Mouse (Mus musculus) kidney, embryonic 16.5 days (tissue): ENCODE measurements at regions not wholly inside any gene's neighbourhood (a gene's known extent, or its start where the extent isn't known, plus 50 kb on each side); places are given as distances from the start of the nearest gene placed in this dataset.
A peak's percentile ranks its signal among the peaks of the same experiment; 100 is the strongest.
"Not testable (repeated sequence)": the region's sequence is repeated elsewhere in the genome, so short reads cannot be mapped to it uniquely, and the experiment has no call there.

ENCODE experiments used
- ATAC-seq: fragments of 200-750 bp; cut with Nextera tagmentation; 2 replicates; pipeline ENCODE4 v1.8.0; 2017; ENCODE audit warnings: moderate TSS enrichment; ENCODE audit not compliant: low FRiP score, low TSS enrichment
- H3K27ac ChIP-seq: fragments of 300-500 bp; sonication (generic); 2 replicates; pipeline ENCODE4 v1.5.1; 2014; ENCODE audit warnings: low read length
- H3K27me3 ChIP-seq: fragments of 300-500 bp; sonication (generic); 2 replicates; pipeline ENCODE4 v1.6.1; 2014; ENCODE audit warnings: low read length, control low read depth, mixed read lengths; ENCODE audit not compliant: insufficient read depth
- H3K36me3 ChIP-seq: fragments of 300-500 bp; sonication (generic); 2 replicates; pipeline ENCODE4 v1.6.1; 2014; ENCODE audit warnings: low read length, control low read depth, mixed read lengths; ENCODE audit not compliant: insufficient read depth
- H3K4me1 ChIP-seq: fragments of 300-500 bp; sonication (generic); 2 replicates; pipeline ENCODE4 v1.6.1; 2014; ENCODE audit warnings: low read length, control low read depth, mixed read lengths; ENCODE audit not compliant: insufficient read depth
- H3K4me2 ChIP-seq: fragments of 300-500 bp; sonication (generic); replicated peaks from 2 replicates; pipeline ENCODE4 v1.6.1; 2014; ENCODE audit warnings: low read depth, low read length
- H3K4me3 ChIP-seq: fragments of 300-500 bp; sonication (generic); 2 replicates; pipeline ENCODE4 v1.5.1; 2014; ENCODE audit warnings: mild to moderate bottlenecking, low read length
- H3K9ac ChIP-seq: fragments of 300-500 bp; sonication (generic); replicated peaks from 2 replicates; pipeline ENCODE4 v1.6.1; 2014; ENCODE audit warnings: low read length
- H3K9me3 ChIP-seq: fragments of 300-500 bp; sonication (generic); 2 replicates; pipeline ENCODE4 v1.6.1; 2016; ENCODE audit warnings: low read length, control low read depth
- WGBS: fragments of 180-500 bp; shearing (Covaris S2); extraction: QIAGEN DNeasy Blood & Tissue Kit; methylation state at CpG from one replicate; pipeline ENCODE4 v1.1.7; 2014; 5-methylcytosine and 5-hydroxymethylcytosine counted together

DNA sequence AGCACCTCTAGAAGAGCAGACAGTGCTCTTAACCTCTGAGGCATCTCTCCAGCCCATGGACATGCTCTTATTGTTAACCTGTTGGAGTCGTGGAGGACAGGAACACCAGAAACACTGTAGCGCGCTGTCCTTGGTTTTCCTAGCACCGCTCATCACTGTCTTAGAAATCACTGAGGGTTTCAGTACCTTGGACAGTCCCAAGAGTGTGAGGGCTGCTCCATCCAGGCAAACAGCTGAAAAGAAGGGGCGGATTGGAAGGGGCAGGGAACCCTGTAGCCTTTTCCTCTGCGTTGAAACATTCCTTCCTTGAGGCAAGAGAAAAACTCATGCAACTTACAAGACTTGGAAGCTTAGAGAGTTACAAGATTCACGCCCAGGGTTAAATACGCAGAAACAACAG lies 190.9 kb downstream of the Adgrd1 start:
- no peaks in the 10 kb centered on the region for H3K36me3 ChIP-seq
- 10% methylated on average over 8 of the region's 8 CpGs for WGBS

DNA sequence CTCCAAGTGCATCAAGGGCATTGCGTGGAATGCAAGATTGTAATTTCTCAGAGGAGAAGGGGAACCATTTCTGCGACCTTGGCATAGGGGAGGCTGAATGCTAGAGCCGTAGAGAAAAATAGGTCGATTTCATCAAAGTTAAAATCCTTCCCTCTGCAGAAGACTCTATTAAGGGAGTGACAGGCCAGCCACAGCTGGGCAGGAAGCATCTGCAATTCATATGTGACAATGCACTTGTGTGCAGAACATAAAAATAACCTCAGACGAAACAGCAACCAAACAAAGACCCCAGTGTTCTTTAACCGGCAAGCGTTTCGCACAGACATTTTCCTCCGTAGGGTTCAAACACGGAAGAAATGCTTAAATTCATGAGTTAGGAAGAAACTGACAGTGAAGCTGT lies 196.3 kb downstream of the Adgrd1 start:
- 64% methylated on average over 10 of the region's 10 CpGs for WGBS
- not testable (repeated sequence) for ATAC-seq, H3K27me3 ChIP-seq

More for the DNA sequence above, 190.9 kb downstream of the Adgrd1 start:
- Histone ChIP-seq H3K4me1 (no peaks in the 10 kb centered on the region), H3K27ac (no peak overlapping the region), H3K27me3 (no peaks in the 10 kb centered on the region; the same call in 1 of the 2 replicates), H3K9ac (no peak overlapping the region), H3K9me3 (no peaks in the 10 kb centered on the region), H3K4me2 (no peak overlapping the region), H3K4me3 (no peak overlapping the region)
- 0 out of 2 replicates have a peak, but pooled peaks have one; percentile 23 for ATAC-seq

DNA sequence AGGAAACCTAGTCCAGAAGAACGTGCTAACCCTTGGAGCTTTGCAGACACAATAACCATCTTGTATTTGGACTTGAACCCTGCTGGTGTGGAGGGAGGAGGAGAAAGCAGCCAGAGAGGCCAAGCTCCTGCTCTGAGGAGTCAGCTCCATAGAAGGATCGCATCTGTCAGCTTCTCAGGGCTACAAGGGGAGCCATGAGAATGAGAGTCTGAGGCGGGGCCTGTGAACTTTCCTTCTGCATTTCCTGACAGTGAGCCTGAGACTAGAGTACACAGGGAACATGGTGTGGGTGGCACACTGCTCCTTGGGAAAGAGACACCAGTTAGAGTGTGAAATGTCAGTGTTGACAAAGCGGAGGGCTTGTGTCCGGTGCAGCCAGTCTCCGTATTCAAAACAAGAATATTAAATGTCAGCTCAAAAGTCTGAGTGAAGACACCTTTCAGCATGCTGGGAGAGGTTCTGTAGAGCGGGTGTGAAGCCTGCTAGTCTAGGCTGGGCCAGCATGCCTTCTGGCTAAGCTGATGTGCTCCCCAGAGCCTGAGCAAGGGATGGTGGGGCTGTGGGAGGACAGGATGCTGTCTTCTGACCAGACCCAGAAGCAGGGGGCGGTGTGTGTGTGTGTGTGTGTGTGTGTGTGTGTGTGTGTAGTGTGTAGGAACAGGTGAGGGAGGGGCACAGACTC lies 198.5 kb downstream of the Adgrd1 start:
- H3K36me3 ChIP-seq, H3K9ac ChIP-seq, H3K27ac ChIP-seq, H3K27me3 ChIP-seq, H3K9me3 ChIP-seq, H3K4me2 ChIP-seq, H3K4me3 ChIP-seq, ATAC-seq: not testable (repeated sequence)
- 27% methylated on average over 8 of the region's 8 CpGs for WGBS
- H3K4me1 ChIP-seq: peaks cover 23% of the 10 kb centered on the region

More for the DNA sequence above, 196.3 kb downstream of the Adgrd1 start:
- H3K36me3 ChIP-seq, H3K4me2 ChIP-seq, H3K27ac ChIP-seq, H3K4me1 ChIP-seq, H3K9ac ChIP-seq, H3K4me3 ChIP-seq, H3K9me3 ChIP-seq: not testable (repeated sequence)

DNA sequence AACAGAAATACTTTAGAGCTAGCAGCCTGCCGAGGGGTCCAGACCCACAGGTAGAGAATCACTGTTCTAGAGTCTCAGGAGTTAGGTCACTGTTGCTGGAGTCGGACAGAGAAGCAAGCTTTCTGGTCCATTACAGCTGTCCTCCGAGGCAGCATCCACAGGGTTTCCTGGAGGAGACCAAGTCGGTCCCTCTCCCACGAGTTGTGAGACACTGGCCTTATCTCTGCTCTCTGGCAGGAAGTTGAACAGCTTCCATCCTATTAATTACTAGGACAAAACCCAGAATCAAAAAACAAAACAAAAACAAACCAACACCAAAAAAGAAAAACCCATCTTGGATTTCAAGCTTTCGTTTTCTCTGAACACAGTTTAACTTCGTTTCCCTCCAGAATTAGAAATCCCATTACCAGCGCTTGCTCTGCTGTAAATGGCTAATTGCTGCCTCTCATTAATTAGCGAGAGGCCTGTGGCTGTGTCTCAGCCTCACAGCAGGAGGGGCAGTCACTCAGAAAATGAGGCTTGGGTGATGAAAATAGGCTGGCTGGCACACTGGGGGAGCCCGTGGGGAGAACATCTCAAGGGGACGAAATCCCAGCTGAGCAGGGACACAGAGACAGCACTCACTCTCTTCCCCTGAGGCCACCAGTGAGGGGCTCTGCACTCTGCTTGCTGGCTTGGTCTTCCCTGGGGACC lies 201.3 kb downstream of the Adgrd1 start:
- peak overlapping the region; percentile 37 for H3K27ac ChIP-seq
- H3K4me2 ChIP-seq: no peak overlapping the region
- no peaks in the 10 kb centered on the region for H3K36me3 ChIP-seq
- peaks cover 23% of the 10 kb centered on the region for H3K4me1 ChIP-seq
- no peak overlapping the region for H3K4me3 ChIP-seq
- no peaks in the 10 kb centered on the region for H3K9me3 ChIP-seq
- no peaks in the 10 kb centered on the region for H3K27me3 ChIP-seq
- 25% methylated on average over 11 of the region's 11 CpGs for WGBS
- no peak overlapping the region for H3K9ac ChIP-seq
- ATAC-seq: no peak

DNA sequence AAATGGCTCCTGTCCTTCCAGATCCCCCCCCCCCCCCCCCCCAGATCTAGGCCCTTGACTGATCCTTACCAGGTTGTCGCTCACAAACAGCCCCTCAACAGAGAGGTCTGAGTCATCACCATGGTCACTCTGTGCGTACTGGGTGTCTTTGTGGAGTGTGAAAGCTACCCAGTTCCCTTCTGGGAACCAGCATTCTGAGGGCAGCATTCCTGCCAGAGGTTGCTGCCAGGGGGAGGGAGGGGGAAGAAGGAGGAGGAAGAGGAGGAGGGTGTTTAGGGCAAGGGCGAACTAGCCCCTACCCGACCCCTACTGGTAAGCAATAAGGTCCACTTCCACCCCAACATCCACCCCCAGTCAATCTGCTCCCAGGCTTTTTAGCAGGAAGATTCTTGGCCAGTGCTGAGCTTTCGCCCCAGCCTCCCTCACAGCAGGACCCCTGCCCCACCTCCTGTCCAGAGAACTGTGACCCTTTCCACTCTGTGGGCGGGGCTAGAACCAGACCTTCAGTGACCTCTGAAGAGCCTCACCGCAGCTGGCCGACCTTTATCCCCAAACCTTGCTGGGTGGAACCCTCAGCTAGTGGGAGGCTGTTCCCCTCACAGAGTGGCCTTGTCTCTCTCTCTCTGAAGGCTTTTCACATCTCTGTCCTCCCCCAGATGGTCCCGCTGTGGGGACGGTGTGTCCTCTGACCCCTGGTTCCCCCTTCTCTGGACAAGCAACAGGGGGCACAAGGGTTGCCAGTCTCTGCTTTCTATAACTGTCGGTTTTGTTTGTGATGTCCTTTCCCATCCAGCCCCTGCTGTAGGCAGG lies 202.2 kb upstream of the Sfswap start:
- ATAC-seq: peak; percentile 40; the same call in 1 of the 2 replicates
- Histone ChIP-seq H3K4me2 (no peak overlapping the region), H3K4me3 (no peak overlapping the region), H3K9me3 (no peaks in the 10 kb centered on the region), H3K36me3 (no peaks in the 10 kb centered on the region), H3K9ac (no peak overlapping the region), H3K27ac (no peak overlapping the region), H3K4me1 (peaks cover 25% of the 10 kb centered on the region), H3K27me3 (no peaks in the 10 kb centered on the region)
- WGBS: 19% methylated on average over 11 of the region's 11 CpGs

DNA sequence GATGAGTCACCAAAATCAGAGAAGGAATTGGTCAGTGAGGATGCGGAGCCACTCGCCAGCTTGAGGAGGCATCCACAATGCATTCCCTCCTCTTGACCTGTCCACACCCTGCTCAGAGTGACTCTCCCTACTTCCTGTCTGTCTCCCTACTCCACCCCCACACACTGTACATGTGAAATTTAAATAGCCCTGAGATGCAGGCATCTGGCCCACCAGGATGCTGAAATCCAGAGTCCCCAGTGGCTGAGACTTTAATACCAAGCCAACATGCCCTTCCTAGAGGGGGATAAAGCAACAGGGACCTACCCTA lies 201.6 kb upstream of the Sfswap start:
- Histone ChIP-seq H3K9me3 (no peaks in the 10 kb centered on the region), H3K27me3 (no peaks in the 10 kb centered on the region), H3K27ac (no peak overlapping the region), H3K4me1 (peaks cover 25% of the 10 kb centered on the region), H3K9ac (no peak overlapping the region), H3K36me3 (no peaks in the 10 kb centered on the region), H3K4me2 (no peak overlapping the region), H3K4me3 (no peak overlapping the region)
- 0 out of 2 replicates have a peak, but pooled peaks have one; percentile 43 for ATAC-seq
- WGBS: 25% methylated on average over 2 of the region's 2 CpGs

DNA sequence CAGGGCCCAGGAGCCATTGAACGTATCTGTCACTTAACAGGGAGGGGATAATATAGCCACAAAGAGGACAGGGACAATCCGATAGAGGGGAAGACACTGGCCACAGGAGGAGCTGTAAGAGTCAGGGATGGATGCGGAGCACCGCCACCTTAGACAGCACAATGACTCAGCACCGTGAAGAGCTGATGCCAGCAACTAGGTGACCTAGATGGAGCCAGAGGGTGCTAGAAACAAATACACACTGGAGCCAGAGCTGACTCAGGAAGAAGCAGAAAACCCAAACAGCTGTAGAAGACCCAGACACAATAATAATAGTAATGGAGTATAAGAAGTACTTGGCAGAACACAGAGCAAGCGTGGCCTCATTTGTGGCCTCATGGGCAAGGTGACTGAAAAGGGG lies 200.6 kb upstream of the Sfswap start:
- no peak for ATAC-seq

DNA sequence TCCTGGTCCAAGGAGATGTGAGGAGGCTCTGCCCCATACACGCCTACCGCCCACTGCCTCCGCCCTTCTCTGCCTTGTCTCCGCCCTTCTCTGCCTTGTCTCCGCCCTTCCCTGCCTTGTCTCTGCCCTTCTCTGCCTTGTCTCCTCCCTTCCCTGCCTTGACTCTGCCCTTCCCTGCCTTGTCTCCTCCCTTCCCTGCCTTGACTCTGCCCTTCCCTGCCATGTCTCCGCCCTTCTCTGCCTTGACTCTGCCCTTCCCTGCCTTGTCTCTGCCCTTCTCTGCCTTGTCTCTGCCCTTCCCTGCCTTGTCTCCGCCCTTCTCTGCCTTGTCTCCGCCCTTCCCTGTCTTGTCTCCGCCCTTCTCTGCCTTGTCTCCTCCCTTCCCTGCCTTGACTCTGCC lies 185.4 kb upstream of the Sfswap start:
- H3K9ac ChIP-seq: no peak overlapping the region
- no peak overlapping the region for H3K4me2 ChIP-seq
- 53% methylated on average over 9 of the region's 9 CpGs for WGBS
- no peak overlapping the region for H3K4me3 ChIP-seq
- no peaks in the 10 kb centered on the region for H3K9me3 ChIP-seq
- no peaks in the 10 kb centered on the region for H3K27me3 ChIP-seq
- no peaks in the 10 kb centered on the region for H3K4me1 ChIP-seq
- no peak for ATAC-seq
- H3K36me3 ChIP-seq: no peaks in the 10 kb centered on the region
- no peak overlapping the region for H3K27ac ChIP-seq

More for the DNA sequence above, 200.6 kb upstream of the Sfswap start:
- Histone ChIP-seq H3K4me2 (no peak overlapping the region), H3K9me3 (no peaks in the 10 kb centered on the region), H3K27ac (no peak overlapping the region), H3K4me3 (no peak overlapping the region), H3K9ac (no peak overlapping the region), H3K27me3 (no peaks in the 10 kb centered on the region), H3K4me1 (peaks cover 22% of the 10 kb centered on the region), H3K36me3 (no peaks in the 10 kb centered on the region)
- WGBS: 90% methylated on average over 6 of the region's 6 CpGs

DNA sequence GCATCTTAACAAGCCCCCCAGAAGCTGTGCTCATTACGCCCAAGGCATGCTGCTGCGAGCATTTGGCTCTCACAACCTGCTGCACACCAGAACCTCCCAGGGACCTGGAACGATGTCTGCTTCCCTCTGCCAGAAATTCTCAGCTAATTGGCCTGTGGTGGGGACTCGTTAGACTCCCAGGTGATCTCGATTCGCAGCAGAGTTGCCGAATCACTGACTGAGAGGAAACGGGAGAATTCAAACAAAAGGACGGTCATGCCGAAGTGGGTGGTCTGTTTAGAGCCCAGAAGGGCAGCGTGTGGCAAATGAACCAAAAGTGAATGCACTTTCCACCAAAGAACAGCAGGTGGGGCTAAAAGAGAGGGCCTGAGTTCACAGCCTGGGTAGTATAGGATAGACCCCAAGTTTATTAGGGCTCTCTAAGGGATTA lies 169.9 kb upstream of the Sfswap start:
- 16% methylated on average over 11 of the region's 11 CpGs for WGBS
- H3K9ac ChIP-seq: no peak overlapping the region
- H3K4me3 ChIP-seq: no peak overlapping the region

More for the DNA sequence above, 169.9 kb upstream of the Sfswap start:
- H3K36me3 ChIP-seq: no peaks in the 10 kb centered on the region
- H3K4me1 ChIP-seq: no peaks in the 10 kb centered on the region
- H3K9me3 ChIP-seq: peaks cover 4% of the 10 kb centered on the region; the same call in 1 of the 2 replicates
- H3K4me2 ChIP-seq: no peak overlapping the region
- H3K27me3 ChIP-seq: no peaks in the 10 kb centered on the region
- no peak for ATAC-seq
- no peak overlapping the region for H3K27ac ChIP-seq
